Mouse (Mus musculus) gastrocnemius, postnatal 10 days (tissue): ENCODE measurements around the gene Myl6. TPM values are rescaled to one million over a fixed set of nuclear protein-coding genes. Genes with fewer than 3 reads are reported as not detected.
"Not testable (repeated sequence)": the region's sequence is repeated elsewhere in the genome, so short reads cannot be mapped to it uniquely, and the experiment has no call there.

ENCODE experiments used
- DNase-seq: peaks from one replicate; pipeline ENCODE4 v3.0.0; 2021; ENCODE audit warnings: mixed read lengths
- total RNA-seq, 2 experiments: library from RNA; stranded (reverse); gene quantifications; 2 replicates each; pipeline ENCODE4 v1.2.3; 2021

Myl6 gene
- total RNA-seq, 2 experiments from 2014 or later, result 305 to 356 TPM

DNA sequence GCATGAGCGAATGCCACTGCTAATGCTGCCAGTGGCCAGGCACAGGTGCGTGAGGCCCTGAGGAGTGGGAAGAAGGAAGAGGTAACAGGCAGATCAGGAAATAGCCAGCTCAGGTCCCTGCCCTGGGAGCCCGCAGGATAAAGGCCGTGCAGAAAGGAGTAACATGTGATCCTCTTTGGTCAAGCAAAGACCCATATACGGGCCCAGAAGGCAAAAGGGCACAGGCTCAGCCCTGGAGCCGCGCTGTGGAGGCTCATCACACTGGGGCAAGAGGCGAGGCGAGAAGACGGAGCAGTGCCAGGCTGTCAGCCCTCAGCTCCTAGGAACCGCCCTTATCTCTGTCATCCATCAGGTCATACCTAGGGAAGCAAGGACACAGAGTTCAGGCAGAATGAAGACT is 16.4 kb upstream of the Myl6 start:
- no peak for DNase-seq

DNA sequence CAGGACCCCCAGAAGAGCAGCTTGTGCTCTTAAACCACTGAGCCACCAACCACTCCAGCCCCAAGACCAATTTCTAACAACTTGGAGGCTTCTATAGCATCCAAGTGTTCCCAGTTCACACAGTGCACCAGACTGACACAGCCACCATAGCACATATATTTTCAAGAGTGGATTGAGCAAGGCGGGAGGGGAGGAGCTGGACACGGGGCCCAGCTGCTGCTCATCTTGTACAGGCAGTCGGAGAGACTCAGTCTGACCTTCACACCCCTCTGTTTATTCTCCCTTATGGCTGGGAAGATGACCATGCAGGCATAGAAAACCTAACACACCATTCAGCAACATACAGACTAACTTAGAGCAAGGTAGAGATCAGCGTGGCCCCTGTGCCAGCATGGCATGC is 15.9 kb upstream of the Myl6 start:
- DNase-seq, result no peak

DNA sequence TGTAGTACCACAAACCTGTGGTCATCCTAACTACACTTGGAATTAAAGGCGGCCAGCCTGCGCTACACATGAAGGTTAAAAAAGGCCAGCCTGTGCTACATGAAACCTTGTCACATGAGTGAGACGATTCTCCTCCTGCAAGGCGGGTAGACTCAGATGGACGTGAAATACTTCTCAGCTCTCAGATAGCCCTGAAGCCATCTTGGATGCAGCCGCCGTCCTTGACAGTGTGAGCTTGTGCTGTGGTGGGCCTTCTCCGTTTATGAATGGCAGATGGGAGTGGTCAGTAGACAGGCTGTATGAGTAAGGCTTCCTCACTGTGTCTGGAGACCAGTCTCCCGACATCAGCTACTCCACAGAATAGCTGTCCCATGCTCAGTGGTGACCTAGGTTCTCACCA is 15.3 kb upstream of the Myl6 start:
- DNase-seq, result no peak

DNA sequence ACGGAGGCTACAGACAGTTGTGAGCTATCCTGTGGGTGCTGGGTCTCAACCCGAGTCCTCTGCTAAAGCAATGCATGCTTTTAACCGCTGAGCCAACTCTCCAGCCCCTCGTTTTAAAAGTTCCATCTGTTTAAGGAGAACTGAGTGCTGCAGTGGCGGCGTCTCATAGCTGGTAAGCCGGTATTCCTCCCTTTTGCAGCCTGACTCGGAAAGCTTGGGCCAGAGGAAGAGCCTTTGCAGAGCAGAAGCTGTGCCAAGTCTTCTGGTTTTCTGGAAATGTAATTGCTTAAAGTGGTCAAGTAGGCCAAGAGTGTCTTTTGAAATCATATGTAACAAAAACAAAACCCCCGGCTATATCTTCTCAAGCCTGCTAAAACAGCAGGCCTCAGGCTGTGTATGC is 14.3 kb upstream of the Myl6 start:
- no peak for DNase-seq

DNA sequence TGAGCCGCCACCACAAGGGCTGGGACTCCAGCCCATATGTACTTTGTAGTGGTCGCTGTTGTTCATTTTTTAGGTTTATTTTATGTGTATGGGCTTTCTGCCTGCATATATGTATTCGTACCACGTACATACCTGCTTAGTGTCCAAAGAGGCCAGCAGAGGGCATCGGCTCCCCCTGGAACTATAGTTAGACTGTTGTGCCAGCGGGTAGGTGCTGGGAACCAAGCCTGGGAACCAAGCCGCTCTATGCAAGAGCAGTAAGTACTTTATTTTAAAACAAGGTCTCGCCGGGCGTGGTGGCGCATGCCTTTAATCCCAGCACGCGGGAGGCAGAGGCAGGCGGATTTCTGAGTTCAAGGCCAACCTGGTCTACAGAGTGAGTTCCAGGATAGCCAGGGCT is 12.0 kb upstream of the Myl6 start:
- DNase-seq, result no peak

DNA sequence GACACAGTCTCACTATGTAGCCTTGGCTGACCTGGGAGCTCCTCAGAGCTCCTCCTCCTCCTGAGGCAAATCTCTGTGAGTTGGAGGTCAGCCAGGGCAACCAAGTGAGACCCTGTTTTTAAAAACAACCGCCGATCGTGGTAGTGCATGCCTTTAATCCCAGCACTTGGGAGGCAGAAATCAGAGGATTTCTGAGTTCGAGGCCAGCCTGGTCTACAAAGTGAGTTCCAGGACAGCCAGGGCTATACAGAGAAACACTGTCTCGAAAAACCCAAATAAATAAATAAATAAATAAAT is 11.4 kb upstream of the Myl6 start:
- DNase-seq, result not testable (repeated sequence)

DNA sequence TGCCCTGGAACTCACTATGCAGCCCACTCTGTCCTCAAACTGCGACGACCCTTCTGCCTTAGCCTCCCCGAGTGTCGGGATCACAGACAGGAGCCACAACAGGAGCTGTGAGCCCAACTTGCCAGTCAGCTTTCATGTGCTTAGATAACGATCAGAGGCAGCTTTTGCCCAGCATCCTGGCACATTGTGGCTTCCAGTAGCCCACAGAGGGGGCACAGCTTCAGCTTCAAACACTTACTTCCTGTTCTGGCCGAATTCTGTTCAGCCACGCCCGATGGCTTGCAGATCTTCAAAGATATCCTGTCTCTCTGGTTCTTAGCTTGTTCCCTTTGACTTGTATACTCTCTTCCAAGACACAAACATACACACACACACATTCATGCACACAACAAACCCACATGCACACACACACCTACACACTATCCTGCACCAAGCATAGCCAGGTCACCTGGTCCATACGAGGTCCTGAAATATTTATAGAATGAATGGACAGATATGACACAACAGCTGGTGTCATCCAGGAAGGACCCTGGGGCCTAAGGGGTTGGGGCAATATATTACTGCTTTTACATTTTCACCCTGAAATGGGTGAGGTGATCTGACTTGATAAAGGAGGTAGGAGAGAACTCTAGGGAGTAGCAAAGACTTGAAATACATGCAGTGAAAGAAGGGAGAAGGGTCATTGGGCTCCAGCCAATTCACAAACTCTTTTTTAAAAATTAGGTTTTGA is 10.9 kb upstream of the Myl6 start:
- no peak for DNase-seq

DNA sequence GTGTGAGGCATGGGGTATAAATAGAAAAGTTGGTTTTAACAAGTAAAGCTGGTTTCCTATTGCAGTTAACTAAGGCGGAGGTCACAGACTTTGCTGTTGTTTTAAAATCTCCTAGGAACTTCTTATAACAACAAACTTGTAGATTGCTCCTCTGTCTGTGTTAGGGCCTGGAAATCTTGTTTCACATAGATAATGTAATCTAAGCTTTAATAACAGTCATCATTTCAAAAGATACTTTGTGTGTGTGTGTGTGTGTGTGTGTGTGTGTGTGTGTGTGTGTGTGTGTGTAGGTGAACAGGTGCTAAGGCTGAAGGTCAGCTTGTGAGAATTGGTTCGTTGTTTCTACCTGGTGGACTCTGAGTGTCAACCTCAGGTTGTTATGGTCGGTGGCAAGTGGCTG is 10.1 kb upstream of the Myl6 start:
- no peak for DNase-seq

DNA sequence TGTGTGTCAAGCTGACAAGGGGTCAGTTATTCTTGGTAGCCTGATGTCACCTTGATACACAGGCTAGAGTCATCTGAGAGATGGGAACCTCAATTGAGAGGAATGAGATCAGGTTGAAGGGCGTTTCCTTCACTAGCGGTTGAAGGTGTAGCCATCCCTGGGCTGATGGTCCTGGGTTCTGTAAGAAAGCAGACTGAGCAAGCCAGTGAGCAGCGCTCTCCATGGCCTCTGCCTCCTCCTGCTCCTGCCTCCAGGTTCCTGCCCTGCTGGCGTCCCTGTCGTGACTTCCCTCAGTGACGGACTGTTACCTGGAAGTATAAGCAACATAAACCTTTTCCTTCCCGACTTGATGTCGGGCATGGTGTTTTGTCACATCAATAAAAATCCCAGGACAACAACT is 9.6 kb upstream of the Myl6 start:
- DNase-seq, result no peak

DNA sequence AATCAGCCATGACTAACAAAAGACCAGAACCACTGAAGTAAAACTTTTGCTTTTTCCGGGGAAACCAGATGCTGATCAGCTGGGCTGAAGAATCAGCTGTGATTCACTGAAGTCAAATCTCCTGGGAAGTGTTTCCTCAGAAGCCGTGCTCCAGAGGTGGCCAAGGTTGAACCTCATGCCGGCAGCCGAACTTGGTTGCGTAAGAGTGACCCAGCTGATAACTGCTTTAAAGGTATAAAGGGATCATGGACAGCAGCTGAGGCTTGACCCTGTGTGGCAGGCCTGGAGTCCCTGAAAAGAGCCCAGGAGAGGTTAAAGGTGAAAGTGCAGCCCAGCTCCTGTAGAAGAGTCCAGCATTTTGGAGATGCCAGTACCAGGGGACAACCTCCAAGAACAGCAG is 8.4 kb upstream of the Myl6 start:
- DNase-seq, result no peak

DNA sequence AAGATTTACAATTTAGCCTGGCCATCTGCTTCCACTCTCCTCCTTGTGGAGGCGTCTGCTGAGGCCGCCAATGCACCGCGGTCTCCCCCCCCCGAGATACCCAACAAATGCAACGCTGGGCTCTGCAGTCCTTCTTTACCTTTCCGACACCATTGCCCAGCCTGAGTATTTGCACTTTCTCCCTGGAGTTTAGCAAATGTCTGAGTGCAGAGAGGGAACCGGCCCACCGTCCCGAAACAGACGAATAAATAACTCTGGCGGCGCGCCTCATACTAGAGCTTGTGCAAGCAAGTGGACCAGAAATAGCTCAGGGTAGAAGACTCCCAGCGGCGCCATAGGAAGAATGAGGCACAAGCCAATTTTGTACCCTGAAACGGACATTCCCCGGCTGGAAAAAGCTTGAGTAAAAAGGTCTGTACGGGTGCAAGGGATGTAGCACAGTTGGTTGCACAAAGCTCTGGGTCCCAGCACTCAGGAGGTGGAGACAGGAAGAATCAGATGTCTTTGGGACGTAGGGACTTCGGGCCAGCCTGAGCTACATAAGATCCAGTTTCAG is 5.2 kb upstream of the Myl6 start:
- peak; percentile 71 for DNase-seq

DNA sequence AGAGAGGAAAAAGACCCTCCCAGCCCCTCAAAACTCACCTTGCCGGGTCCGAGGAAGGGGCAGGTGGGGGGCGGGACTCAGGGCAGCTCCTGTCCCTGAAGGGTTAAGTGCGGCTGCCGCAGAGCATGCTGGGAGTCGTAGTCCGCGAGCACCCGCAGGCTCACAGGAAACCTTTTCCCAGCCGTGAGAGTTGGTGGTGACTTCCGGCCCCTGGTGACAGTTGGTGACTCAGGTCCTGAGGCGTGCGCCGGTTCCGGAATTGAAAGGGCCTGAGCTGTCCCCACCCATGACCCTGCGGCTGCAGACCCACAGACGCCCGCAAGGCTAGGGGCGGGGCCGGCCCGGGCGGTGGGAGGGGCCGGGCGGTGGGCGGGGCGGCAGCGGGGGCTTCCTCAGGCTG is 4.6 kb upstream of the Myl6 start, which contains the start of gene Myl6b:
Myl6b (minus strand) TSS at position 96 of the 400 bp plus-strand sequence.
- peak; percentile 92 for DNase-seq

DNA sequence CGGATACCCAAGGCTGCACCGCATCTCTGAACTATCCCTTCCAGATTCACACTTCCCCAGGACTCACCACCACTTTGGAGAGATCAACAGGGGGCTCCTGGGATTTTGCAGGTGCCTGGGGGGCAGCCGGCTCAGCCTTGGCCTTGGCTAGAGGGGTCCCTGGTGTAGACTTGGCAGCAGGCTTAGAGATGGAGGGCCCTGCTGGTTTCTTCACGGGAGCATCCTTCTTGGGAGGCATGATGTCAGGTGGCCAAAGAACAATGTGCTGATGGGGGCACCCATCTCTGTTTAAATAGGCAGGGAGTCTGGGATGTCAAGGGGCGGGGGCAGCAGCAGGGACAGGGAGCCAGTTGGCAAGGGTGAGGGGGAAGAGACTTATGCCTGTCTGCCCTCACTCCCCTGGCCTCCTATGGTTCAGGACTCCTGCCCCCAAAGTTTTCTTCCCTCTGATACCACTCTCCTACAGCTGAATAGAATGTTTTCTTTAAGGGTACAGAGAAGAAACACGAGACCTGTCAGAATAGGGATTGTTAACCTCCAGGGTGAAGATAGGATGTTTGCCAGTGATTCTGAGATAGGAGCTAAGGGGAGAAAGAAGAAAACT is 3.3 kb upstream of the Myl6 start:
- DNase-seq, result no peak

DNA sequence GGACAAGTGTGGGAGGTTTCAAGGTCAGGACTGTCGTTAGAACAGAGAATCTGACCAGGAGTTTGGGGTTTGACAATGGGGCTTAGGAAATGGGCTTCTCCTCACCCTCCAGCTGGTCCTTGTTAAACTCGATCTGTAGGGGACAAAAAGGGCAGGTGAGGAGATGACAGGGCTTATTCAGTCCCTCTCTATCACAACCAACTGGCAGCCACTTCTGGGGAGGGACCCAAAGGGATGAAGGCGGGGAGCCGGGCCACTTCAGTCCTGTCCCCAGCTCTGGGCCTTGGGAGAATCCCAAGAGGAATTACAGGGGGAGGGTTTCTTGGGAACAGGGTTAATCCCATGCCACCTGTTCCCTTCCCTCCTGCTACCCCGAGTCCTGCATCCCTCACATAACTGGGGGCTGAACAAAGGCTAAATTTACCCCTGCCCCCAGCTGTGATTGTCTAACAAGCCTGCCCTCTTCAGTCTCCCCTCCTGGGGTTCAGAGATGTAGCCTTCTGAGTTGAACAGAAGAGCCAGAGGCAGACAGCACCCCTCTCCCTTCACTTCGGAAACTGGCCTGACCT is 2.6 kb upstream of the Myl6 start:
- DNase-seq, result no peak

DNA sequence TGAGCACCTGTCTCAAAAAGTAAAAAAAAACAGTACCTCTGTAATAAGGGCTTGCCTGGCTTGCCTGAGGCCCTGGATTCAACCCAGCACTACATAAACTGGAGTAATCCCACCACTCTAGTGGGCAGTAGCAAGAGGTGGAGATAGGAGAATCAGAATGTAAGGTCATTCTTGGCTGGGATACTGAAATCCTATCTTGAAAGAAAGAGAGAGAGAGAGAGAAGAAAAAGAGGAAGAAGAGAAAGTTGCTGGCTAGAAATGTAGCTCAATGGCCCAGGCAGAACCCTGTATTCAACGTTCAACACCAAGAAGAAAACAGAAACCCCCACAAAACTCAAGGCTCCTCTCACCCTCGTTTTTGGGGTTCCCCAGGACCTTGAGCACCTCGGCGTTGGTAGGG is 2.0 kb upstream of the Myl6 start:
- DNase-seq, result no peak

DNA sequence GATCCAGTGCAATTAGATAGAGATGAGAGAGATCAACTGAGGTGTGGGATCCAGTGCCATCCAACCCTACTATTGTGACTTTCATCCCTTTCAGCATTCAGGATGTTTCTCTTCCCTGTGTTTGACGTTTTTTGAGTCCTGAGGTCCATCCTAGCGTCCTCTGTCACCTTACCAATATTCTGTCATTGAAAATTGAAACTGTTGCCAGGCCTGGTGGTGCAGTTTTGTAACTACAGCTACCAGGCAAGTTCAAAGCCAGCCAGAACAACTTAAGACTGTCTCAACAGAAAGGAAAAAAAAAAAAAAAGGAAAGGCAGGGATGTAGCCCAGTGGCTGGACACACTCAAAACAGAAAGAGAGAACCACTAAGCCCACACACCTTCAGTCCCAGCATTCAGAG is 1.3 kb upstream of the Myl6 start:
- DNase-seq, result no peak

DNA sequence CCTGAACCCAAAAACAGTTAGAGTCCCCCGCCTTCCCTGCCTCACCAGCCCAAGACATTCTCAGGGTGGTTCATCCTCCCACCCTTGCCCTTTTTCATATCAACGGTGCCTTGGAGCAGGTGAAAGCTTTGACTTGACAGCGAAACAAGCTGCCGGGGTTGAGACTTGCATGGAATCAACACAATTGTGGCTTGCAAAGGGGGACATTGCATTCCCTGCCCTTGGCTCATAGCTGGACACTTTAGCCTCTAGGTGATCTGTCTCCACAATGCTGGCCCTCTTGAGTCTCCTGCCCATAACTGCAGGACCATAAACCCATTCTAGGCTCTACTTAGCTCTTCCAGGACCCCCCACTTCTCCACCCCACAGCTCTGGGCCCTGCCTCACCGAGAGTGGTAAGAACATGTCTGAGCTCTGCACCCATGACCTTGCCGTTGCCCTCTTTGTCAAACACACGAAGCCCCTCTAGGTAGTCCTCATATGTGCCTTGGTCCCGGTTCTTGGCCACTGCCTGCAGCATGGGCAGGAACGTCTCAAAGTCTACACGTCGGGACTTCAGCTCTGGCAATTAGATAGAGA is 811 bp upstream of the Myl6 start:
- DNase-seq, result no peak

DNA sequence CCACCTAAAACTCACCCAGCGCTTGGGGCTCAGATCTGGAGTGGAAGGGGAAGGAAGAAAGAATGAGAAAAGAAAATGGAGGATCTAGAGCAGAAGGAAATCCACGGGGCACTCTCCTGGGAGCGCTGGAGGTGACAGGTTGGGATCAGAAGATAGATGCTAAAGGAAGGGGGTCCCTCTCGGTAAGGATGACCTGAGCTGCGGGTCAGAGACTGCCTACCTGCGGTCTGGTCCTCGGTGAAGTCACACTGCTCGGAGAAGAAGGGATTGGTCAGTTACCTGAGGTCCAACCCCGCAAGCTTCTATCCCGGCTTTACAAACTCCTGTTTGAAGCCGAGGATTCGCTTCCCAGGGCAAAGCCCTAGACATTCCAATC is 638 bp downstream of the Myl6 start:
- no peak for DNase-seq

DNA sequence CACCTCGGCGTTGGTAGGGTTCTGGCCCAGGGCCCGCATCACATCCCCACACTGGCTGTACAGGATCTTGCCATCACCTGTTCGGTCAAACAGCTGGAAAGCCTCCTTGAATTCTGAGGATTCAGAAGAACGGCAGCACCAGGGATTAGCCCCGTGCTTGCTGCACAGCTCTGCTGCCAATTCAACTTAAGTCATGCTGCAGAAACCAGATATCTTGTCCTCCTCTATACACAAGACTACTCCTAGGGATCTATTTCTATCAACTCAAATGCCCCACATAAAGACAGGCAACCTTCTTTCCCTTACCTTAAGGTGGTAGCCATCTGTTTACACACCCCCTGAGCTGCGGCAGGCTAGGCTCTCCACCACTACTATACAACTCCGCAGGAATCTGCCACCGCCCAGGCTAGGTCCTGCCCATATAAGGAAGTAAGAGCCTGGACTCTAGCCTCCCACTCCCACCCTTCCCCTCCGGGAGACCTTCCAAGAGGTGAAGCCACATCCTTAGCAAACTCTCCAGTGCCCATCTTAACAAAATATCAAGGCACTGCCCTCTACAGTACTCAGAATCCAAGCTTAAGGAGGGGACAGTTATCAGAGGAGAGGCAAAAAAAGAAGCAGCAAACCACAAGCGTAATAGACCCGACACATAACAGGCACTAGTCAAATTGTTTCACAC is 1.2 kb downstream of the Myl6 start:
- no peak for DNase-seq

DNA sequence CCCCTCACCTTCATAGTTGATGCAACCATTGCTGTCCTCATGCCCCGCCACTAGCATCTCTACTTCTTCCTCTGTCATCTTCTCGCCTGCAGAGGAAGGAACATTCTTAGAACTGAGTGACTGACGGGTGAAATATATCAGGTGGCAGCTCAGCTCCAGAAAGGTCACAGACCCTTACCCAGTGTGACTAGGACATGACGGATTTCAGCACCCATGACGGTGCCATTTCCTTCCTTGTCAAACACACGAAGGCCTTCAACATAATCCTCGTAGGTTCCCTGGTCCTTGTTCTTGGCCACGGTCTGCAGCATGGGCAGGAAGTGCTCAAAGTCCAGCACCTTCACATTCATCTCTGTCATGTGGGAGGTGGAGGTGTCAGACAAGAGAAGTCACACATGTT is 1.9 kb downstream of the Myl6 start:
- DNase-seq, result not testable (repeated sequence)

DNA sequence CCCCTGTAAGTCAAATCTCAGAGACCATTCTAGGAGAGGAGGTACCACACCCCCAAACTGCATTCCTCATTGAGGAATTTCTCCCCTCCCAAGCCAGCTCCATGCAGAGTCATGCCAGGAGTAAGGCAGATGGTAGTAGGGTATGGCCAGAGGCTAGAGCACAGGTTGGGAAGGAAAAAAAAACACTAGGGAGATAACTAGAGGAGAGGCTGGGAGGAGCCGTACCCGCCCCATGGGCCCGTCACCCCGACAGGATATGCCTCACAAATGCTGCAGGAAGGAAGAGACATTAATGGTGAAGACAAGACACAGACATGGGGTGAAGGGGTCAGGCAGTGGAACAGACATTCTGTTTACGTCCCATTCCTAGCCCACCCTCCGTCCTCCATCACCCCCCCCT is 2.5 kb downstream of the Myl6 start:
- DNase-seq, result no peak

DNA sequence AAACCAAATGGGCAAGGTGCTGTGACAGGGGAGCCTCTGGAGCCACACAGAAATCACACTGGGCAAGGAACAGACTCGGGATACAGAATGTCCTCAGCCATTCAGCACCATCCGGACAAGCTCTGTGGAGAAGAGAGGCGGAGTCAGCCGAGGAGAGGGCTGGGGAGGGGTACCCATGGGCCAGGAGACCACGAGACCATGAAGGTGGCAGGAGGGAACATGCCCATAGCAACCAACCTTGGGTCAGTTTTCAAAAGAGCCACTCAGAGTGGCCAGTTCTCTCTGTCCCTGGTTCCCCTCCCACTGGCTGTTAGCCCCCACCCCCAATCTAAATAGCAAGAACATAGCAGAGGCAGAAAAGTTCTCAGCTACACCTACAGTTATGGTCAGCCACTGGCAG is 3.0 kb downstream of the Myl6 start:
- no peak for DNase-seq

DNA sequence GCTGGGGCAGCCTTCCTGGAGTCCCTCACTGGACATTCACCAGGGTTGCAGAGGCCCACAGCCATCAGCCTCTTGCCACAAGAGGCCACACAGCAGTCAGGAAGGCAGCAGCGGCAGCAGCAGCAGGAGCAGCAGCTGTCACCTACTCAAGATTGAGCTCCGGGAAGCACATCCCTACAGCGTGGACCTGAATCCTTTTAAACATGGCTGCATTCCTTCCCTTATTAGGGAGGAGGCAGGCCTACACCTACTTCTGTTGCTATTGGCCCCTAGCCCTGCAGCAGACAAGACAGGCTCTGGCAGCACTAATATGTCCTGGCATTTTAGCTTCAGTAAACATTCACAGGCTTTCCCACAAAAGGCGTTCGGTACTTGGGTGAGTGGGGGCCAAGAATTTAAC is 3.7 kb downstream of the Myl6 start:
- DNase-seq, result no peak
